In the genomic region with DNA sequence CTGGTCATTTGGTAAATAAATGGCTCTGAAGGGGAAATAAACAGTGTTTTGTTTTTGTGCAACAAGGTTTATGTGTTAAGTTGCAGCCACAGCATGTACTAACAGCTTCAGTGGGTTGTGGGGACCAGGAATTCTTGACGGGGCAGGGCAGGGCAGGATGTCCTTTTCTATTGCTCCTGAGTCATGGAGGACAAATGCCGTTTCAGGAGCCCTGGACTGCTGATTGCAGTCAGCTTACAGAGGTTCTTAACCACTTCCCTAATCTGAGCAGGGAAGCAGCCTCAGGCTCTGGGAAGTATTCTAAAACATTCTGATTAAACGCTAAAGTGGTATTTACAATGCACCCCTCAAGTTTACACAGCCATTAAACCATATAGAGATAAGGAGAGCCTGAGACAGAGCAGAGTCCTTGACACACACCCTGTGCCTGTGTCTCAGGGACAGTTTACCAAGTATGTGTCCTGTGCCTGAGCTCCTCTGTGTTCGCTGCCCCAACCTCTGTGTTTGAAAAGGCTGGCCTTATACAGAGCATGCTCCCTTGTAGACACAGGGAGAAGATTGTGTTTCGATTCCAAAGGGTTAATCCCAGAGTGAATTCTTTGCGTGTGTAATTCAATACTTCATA, we compare ENCODE assay signal across 8 mouse cellular contexts.
DNase-seq lines count a peak whose midpoint lies in the region; ATAC-seq lines count a peak whose summit lies in the region.

No protein-coding gene starts in this region.

- no peaks in the 10 kb centered on the region for H3K27me3 ChIP-seq in embryonic facial prominence, embryonic 14.5 days (replicated peaks; ENCODE audit: control insufficient read depth, insufficient read depth, low read length)
- H3K27me3 ChIP-seq in midbrain, embryonic 11.5 days (ENCODE audit: control insufficient read depth, insufficient read depth, low read length) = no peaks in the 10 kb centered on the region

- H3K4me1 ChIP-seq in embryonic facial prominence, embryonic 14.5 days (ENCODE audit: control insufficient read depth, insufficient read depth, low read length) = peaks cover 27% of the 10 kb centered on the region
- 0 out of 2 replicates have a peak, but pooled peaks cover 2% of the 10 kb centered on the region for H3K4me1 ChIP-seq in midbrain, embryonic 11.5 days (ENCODE audit: control insufficient read depth, insufficient read depth, low read length)

- intact Hi-C loops in heart, postnatal 25 days (cut with DNase I) = loop anchor here (5.0 kb wide), 1 partner anchor 1326 kb away; a partner anchor contains a TSS
- intact Hi-C loops in heart, postnatal 14 days (cut with DNase I) = loop anchor here (5.0 to 10.0 kb wide), 3 partner anchors 858 to 1331 kb away; no protein-coding TSS in a partner anchor

- peak overlapping the region; percentile 40 for H3K4me2 ChIP-seq in embryonic facial prominence, embryonic 14.5 days (ENCODE audit: low read depth, low read length)
- H3K4me2 ChIP-seq in midbrain, embryonic 11.5 days = no peak overlapping the region

- 17% methylated on average over 6 of the region's 6 CpGs for WGBS in embryonic facial prominence, embryonic 14.5 days
- 66% methylated on average over 6 of the region's 6 CpGs for WGBS in midbrain, embryonic 11.5 days

- H3K9me3 ChIP-seq in embryonic facial prominence, embryonic 14.5 days (ENCODE audit: control insufficient read depth, low read length) = no peaks in the 10 kb centered on the region
- H3K9me3 ChIP-seq in midbrain, embryonic 11.5 days (ENCODE audit: control insufficient read depth, low read length) = no peaks in the 10 kb centered on the region

- H3K27ac ChIP-seq in embryonic facial prominence, embryonic 14.5 days (replicated peaks; ENCODE audit: low read depth, low read length) = peak overlapping the region; percentile 66
- H3K27ac ChIP-seq in midbrain, embryonic 11.5 days (ENCODE audit: low read depth, low read length) = no peak overlapping the region

- no peak overlapping the region for H3K4me3 ChIP-seq in embryonic facial prominence, embryonic 14.5 days (ENCODE audit: low read depth, low read length)
- H3K4me3 ChIP-seq in midbrain, embryonic 11.5 days (ENCODE audit: low read depth, low read length) = no peak overlapping the region

- DNase-seq in heart, adult 11 months = peak; percentile 97
- no peak for DNase-seq in heart, postnatal 25 days (ENCODE audit: low spot score)
- peak; percentile 57 for DNase-seq in embryonic facial prominence, embryonic 14.5 days (ENCODE audit: low spot score)
- DNase-seq in heart, postnatal 14 days = peak; percentile 34 to 41
- peak; percentile 42 to 63 for DNase-seq in kidney, postnatal 4 days
- no peak for DNase-seq in midbrain, embryonic 11.5 days (ENCODE audit: low spot score, missing footprints)
- DNase-seq in right cerebral cortex, postnatal 36 days (ENCODE audit: low spot score in 2 of 2) = no peak
- no peak for DNase-seq in cerebellum, adult 11 months

- H3K9ac ChIP-seq in embryonic facial prominence, embryonic 14.5 days (ENCODE audit: low read depth, low read length) = no peak overlapping the region
- H3K9ac ChIP-seq in midbrain, embryonic 11.5 days (ENCODE audit: low read length) = no peak overlapping the region

- no peaks in the 10 kb centered on the region for H3K36me3 ChIP-seq in embryonic facial prominence, embryonic 14.5 days (ENCODE audit: control insufficient read depth, insufficient read depth, low read length)
- H3K36me3 ChIP-seq in midbrain, embryonic 11.5 days (ENCODE audit: control insufficient read depth, insufficient read depth, low read length) = no peaks in the 10 kb centered on the region

- peak; percentile 87 for ATAC-seq in embryonic facial prominence, embryonic 14.5 days (ENCODE audit: low read depth)
- ATAC-seq in midbrain, embryonic 11.5 days (ENCODE audit: low FRiP score) = peak; percentile 69; the same call in 1 of the 2 replicates

Comparison
In these comparisons a context has a peak if more than half of its experiments do, and no peak if none do; other contexts are left out.
1. DNase-seq: peak in heart, adult 11 months (single experiment), embryonic facial prominence, embryonic 14.5 days (single experiment), heart, postnatal 14 days (2 of 2) and kidney, postnatal 4 days (2 of 2); none in heart, postnatal 25 days (single experiment), midbrain, embryonic 11.5 days (single experiment), right cerebral cortex, postnatal 36 days (0 of 2) and cerebellum, adult 11 months (single experiment).